Mouse (Mus musculus): ENCODE results near the gene Col5a1.

Gene Col5a1

DNA sequence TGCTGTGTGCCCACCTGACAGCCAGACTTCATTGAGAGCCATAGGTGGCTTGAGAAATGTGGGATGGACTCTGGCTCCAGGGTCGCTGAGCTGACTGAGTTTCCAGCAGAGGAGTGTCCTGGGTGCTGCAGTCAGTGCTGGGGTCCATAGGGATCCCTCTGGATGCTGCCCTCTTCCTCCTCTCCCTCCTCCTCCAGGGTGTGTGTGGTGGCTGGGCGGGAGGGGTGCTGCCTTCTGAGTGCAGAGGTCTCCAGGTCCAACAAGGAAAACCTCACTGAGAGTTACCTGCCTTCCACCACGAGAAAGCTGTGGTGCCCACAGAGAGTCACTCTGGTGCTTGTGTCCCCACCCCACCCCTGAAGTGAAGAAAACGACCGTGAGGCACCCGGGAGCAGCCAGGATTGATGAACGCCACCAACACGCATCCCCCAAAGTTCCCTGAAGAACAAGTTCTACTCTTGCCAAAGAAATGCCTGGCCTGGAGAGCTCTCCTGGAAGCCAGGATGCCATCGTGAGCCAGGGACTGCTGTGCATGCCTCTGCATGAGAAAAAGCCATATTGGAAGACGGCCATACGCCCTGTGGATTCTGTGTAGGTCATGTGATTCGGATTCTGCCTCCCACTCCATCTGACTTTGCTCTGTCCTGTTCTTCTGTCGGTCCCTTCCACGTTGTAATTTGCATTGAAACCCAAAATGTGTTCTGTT is 152.3 kb downstream of the Col5a1 start:
- DNase-seq, result peak; percentile 47

DNA sequence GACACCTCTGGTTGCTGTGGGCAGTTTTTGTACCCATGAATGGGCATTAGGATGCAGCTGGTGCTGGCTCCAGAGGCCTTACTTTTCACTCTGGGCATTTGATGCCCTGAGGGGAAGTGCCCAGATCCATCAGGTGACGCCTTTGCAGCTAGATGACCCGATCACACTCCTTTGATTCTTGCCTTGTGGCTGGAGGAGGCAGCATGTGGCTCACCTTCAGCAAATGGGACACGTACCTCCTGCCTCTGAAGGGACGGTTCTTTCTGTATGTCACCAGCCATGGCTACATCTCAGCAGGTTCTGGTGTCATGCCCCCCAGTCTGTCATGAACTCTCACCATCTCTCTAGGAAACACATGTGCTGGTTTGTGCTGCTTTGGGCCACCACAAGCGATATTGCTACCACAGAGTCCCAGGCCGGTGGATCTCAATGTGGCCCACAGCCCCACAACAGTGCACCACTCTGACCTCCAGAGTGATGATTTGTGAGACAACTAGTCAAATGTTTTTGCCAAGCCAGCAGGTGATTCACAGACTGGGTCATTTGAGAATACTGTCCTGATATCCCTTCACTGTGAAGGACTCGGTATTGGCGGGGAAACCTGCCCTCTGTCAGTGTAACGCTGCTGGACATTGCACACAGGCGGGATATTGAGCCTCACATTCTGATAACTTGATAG is 153.6 kb downstream of the Col5a1 start:
- no peak for DNase-seq

DNA sequence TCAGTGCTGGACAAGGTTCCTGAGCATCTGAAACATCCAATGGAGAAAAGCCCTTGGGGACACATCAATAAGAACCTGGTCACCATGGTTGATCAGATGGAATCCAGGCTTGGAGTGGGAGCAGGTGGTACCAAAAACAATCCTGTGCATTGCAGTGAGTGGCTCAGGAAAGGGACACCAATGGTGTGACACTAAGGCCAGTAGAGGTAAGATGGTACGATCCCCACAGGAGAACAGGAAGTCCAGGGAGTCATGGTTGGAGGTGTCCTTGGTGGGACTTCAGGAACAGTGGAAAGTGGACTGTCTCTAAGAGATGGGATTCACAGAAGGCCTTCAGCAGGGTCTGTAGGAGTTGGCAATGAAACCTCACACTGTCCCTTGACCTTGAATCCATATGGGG is 154.2 kb downstream of the Col5a1 start:
- no peak for DNase-seq

DNA sequence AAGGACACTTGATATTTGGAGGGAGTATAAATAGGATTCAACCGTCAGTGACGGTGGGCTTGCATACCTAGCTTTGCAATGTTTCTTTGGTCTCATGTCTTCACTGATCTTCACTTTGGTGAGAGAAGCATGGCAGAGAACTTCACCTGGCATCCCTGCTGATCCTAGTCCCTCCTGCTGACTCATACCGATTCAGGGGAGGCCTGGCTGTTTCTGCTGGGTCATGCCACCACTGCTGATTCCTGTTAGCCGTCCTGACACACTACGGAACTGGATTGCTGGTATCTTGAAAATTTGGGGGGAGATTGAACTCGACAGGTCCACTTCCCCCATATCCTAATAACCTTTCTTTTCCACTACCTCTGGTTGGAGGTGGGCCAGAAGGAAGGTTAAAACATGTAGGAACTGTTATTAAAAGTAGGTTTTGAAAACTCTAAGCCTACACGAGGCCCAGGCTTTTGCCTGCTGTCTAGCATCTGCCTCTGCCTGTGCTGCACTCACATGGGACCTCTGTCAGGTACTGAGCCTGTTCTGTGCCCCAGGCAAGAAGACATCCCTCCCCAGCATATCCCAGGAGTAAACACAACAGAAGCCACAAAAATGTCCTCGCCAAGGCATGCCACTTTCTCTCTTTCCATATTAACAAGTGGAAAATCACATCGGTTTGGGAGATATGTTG is 158.8 kb downstream of the Col5a1 start:
- no peak for DNase-seq

DNA sequence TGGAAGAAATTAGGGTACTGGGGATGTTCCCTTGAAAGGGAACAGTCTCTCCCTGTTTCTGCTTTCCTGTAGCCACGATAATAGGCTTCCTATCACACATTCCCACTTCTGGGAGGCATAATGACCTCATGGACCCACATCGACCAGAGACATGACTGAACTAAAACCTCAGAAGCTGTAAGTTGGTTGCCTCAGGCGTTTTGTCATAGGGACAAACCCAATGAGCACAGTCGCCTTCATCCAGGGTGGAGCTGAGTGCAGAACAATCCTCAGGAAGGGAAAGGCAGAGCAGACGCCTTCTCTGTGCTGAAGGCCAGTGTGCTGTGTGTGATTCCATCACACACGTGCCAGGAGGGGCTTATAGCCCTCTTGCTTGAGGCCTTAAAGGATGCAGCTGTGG is 160.1 kb downstream of the Col5a1 start:
- no peak for DNase-seq

DNA sequence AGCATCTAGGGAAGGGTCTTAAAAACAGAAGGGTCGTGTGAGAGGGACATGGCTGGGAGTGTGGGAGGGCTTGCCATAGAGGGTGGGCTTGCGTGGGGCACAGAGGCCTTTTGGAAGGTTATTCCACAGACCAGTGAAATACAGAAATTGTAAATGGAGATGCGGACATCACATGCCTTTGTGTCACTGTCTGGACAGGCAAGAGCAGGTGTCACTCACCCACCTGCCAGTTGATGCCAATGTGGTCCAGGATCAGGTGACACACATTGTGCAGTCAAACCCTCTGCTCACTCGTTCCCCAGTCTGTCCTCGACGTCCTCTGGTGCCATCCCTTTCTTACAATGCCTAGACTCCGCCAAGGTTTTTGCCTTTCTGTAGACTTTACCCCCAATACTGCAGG is 160.9 kb downstream of the Col5a1 start:
- no peak for DNase-seq

DNA sequence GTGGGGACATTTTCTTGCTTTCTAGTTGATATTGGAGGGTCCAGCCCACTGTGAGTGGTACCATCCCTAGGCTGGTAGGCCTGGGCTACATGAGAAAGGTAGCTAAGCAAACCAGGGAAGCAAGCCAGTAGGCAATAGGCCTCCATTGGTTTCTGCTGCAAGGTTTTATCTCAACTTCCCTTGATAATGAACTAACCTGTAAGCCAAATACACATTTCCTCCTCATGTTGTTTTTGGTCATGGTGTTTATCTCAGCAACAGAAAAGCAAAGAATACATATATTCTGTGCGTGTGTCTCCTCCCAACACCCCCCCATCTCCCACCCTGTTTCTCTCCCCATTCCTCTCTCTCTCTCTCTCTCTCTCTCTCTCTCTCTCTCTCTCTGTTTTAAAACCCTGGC is 173.7 kb downstream of the Col5a1 start:
- DNase-seq, result no peak

DNA sequence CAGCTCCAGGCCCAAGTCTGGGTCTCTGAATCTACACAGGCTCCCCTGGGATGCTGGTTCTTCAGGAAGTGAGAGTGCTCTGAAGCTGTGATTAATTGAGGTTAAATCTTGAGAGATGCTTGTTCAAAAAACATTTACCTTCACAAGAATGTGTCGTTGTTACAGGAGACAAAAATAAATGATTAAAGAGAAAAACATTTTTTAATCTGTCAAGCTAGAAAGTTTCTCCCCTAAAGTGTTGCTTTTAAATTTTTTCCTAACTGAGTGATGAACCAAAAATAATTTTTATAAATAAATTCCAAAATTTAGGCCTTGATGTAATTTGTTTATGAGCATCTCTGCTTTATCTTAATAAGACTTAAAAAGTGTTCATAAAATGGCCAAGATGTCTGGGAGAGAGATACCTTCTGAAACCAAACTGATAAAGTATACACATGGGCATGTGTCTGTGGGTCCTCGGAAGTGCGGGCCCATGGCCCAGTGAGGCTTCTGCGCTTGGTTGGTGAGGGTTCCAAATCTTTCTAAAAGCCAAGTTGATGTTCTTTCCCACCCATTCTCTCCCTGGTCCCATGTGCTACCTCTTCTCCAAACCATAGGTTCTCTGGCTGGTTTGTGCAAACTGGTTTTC is 177.6 kb downstream of the Col5a1 start:
- DNase-seq, result no peak

DNA sequence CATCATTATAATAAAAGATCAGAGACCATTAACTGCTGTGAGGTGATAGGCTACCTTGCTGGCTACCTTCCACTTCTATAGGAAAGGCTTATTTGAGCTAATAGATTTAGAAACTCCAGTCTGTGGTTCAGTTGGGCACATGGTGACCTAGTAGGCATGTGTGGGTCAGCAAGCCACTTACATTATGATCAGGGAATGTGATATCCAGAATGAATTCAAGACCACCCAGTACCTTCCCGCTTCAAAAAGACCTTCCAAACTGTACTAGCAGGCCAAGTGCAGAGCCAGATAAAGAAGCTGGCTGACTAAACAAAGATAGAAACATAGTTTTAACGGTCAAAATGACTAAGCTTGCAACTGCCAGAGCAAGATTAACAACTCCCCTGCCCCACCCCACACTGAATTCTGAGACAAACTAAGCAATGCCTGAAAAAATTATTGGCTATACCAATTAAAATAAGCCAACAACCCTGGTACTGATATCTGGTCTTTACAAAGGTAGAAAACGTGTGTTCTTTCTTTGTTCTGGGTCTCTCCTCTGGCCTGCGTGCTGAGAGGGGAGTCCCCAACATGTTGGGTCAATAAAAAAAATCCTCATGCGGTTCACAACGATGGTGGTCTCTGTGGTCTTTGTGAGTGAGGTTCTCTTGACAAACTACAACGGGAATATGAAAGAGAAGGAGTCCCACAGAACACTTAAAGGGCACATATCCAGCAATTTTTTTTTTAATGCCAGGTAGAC is 178.3 kb downstream of the Col5a1 start:
- no peak for DNase-seq

DNA sequence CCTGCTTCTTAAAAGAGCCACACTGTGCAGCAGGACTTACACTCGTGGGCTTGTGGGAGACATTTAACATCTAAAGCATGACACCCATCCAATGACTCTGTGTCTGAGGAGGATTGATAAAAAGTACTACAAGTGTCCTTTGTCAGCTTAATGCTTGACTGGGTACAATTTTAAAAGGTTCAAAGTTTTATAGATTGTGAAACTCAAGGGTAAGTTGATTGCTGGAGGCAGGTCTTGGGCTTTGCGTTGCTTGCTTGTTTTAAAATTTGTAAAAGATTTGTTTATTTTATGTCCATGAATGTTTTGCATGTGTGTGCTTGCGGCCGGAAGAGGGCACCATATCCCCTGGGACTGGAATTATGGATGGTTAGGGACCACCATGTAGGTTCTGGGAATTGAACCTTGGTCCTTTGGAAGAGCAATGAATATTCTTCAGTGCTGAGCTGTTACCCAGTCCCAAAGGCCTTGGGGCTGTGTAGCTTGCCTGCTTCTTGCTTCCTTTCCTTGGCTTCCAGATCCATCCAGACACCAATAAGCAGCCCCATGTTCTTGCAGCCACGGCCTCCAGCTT is 178.9 kb downstream of the Col5a1 start:
- DNase-seq, result no peak

DNA sequence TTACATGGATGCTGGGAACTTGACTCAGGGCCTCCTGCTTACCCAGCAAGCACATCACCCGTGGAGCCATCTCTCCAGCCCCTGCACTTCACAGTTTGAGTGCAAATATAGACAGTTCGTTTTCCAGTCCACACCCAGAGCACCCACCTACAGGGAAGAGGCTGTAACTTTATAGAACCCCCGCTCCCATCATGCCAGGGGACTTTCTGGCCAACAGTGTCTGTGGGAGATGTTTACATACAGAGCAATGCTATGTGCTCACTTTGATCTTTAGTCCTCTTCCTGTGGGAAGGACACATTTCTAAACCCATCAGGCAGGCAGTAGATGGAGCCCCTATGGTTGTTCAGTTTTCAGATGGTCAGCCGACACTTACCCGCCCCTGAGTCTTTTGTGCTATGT is 180.5 kb downstream of the Col5a1 start:
- DNase-seq, result no peak

DNA sequence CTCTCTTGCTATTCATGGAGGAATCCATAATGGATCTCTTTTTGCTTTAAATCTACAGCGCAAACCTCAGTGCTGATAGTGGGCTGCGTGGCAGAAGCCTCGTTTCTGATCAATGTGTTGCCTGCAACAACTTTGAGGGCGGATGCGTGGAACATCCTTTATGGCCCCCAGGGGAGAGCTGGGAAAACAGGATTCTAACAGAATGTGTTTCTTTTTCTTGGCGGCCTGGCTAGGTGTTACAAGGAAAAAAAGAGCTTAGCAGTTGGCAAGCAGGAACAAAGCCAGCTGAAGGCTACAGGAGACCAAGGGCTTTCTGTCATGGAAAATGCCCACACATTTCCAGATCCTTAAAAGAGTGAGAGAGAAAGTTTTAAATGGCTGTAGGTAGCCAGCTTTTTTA is 180.9 kb downstream of the Col5a1 start:
- DNase-seq, result peak; percentile 27

DNA sequence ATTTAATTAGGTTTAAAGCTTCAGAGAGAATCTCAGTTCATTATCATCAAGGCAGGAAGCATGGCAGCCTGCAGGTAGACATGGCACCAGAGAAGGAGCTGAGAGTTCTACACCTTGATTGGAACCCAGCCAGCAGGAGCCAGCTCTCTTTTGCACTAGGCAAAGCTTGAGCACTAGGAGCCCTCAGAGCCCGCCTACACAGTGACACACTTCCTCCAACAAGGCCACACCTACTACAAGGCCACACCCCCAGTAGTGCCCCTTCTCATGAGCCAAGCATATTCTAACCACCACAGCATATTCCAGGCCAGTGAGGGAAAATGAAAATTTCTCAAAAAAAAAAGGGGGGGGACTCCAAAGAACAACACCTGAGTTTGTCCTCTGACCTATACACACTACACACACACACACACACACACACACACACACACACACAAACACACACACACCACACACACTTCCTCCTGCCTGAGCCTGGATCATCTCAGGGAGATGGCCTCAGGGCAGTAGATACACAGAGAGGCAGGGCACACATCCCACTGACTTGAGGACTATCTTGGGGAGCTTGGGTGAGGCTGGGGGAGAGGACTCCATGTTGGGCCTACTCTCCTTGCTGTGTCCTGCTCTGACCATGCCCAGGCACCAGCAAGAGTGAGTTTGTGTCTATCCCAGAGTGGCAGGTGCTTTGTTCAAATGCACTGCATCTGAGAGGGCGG is 181.8 kb downstream of the Col5a1 start:
- peak; percentile 15 for DNase-seq

DNA sequence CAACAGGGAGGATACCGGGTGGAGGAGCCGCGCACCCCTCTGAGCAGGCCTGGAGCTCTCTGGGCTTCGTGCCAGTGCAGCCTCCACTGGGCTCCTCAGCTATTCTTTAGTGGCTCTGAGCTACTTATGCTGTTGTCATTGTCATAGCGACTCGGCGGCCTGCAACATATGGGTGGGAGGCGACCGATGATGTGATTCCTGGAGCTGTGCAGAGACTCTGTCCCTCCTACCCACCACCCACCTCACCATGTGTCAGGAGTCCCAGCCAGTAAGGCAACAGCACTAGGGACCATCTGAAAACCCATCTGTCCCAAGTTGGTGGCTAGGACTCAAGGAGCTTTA is 182.3 kb downstream of the Col5a1 start:
- peak; percentile 9 for DNase-seq

DNA sequence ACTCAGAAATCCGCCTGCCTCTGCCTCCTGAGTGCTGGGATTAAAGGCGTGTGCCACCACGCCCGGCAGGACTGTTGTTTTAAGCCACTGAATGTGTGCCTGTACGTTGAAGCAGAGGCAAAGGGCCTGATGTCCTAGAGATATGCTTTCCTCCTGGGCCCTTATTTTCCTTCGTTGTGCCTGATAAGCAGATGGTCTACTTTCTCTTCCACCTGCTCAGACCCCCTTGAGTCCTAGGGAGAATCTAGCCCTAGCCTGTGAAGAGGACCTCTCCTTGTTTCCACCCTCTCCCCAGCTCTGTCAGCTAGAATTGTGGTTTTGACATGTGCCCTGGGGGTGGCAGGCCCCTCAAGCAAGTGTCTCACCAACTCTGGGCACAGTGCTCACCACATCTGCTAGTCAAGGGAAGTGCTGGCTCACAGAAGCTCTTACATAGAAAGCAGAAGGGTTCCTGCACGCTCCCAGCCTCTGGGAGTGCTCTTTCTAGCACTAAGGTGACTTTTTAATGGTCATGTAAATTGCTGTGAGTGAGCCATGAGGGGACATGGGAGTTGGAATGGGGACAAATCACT is 189.5 kb downstream of the Col5a1 start:
- no peak for DNase-seq

DNA sequence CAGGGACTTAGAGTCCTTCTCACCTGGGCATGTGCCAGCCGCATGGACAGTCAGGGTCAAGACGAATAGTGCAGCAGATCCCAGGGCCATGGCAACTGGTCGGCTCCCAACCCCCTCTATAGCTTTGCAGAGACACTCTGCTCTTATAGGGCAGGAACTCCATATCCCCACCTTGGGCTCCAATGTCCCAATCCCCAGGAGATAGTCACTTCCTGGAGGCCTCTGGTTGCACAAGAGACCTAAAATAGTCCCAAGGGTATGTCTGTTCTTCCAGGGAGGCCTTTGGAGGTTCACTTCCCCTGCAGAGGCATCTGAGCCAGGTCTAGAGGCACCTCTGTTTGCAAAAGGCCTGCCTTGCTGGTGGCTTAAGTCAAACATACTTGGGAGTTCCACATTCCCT is 198.5 kb downstream of the Col5a1 start, which contains the start of gene Fcnb:
TSS of gene Fcnb (minus strand) at position 118 of the 400 bp plus-strand sequence.
- no peak for DNase-seq

DNA sequence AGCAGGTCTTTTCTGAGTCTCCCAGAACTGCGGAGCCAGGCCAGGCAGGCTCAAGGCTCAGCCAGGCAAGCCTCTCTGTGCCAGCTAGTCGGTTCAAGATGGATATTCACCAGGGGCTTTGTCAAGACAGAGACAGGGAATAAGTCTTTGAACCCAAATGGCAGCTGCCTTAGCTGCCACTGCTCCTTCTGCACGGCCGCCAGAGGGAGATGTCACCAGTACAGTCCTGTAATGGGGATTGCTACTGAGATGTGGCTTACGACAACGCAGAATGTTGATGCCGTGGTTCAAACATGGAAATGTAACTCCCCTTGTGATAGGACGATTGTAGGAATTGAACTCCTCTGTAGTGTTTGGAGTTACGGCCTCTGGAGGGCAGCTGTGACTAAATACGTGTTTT is 199.9 kb downstream of the Col5a1 start:
- no peak for DNase-seq

DNA sequence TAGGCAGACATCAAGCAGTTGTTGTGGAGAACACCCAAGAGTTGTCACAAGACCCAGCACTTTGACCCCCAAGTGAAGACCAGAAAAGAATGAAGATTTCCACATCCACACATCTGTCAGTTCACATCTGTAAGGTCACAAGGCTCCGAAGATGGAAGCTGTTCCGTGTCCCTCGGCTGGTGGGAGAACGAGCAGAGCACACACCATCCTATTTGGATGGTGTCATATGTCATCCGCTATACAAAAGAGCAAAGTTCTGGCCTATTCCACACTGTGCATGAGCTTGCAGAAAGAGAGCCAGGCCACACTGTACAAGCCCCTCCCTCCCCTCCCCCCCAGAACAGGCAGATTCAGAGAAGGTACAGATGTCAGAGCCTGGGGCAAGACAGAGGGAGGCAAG is 202.9 kb downstream of the Col5a1 start:
- DNase-seq, result no peak
